Mouse (Mus musculus): ENCODE measurements at regions not wholly inside any gene's neighbourhood (a gene's known extent, or its start where the extent isn't known, plus 50 kb on each side); places are given as distances from the start of the nearest gene placed in this dataset.

DNA sequence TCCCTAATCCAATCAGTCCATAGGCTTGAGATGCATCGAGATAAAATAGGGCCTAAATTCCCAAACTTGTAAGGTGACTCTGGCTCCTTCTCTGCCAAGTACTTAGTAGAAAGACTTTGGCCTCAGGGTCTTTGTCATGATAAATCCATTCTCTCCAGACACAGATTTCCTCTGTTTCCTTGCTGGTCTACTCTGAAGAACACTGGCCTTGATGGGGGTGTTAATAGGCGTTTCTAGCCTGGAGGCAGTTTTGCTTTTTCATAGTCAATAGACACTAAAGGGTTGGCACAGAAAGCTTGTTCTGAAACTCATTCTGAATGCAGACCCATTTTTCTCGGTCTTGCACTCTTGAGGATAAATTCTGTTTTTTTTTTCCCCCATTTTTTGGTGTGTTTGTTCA lies 1709.9 kb upstream of the Pcdh7 start:
- TF ChIP-seq POLR2A (IDR thresholded peaks at IDR 0.05; ENCODE audit: borderline replicate concordance, extremely low read depth, insufficient read depth, insufficient read length, poor library complexity, severe bottlenecking) (no peak), CTCF (IDR thresholded peaks at IDR 0.05; ENCODE audit: borderline replicate concordance, extremely low read depth, insufficient read depth, insufficient read length) (no peak)
